Mouse (Mus musculus) induced T-regulatory cell, adult 2 months (primary cell): ENCODE measurements around the gene Prr14.

Source experiments
- DNase-seq: peaks from one replicate; pipeline ENCODE4 v3.0.0-alpha.2; 2012; ENCODE audit warnings: low read depth

The Prr14 gene

GRCm38 (mm10) chr7:127512231-127513015, 53.0 kb downstream of the Prr14 start:
- DNase-seq, result peak; percentile 98

- DNase-seq, result no peak
Observed at GRCm38 (mm10) chr7:127513016-127513390, 53.6 kb downstream of the Prr14 start.

- DNase-seq, result no peak
Observed at GRCm38 (mm10) chr7:127513781-127514180, 54.4 kb downstream of the Prr14 start.

GRCm38 (mm10) chr7:127515846-127516245, 56.4 kb downstream of the Prr14 start:
- DNase-seq, result no peak

GRCm38 (mm10) chr7:127516344-127516743, 56.9 kb downstream of the Prr14 start:
- no peak for DNase-seq

- DNase-seq, result no peak
Observed at GRCm38 (mm10) chr7:127519284-127519683, 59.9 kb downstream of the Prr14 start, which contains the start of gene Gm42715. Gm42715 (plus strand) TSS chr7:127519584.
